Mouse (Mus musculus): ENCODE results near the gene Map3k14.

DNA sequence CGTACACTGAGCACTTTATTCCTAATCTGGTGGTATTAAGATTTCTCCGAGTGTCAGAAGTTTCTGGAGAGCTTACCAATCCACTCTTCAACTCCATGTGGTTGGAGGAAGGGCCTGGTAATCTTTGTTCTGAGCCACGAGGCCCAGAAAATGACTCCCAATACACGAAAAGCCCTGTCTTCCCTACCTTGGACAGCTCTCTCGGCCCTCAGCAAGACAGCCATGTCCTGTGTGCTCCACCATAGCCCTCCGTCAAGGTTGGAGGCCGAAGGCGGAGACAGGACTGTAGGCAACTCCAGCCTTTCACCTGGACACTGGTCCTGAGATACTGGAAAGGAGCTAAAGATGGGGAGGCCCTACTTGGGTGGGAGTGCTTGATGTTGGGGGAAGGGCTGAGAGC lies 57.0 kb downstream of the Map3k14 start:
- TF ChIP-seq GATA1 (IDR thresholded peaks at IDR 0.05; ENCODE audit: low read length) (no peak), TAL1 (IDR thresholded peaks at IDR 0.05; ENCODE audit: low read length) (no peak)
